Mouse (Mus musculus) C2C12 (cell line): ENCODE data around the gene Gm20683. TPM values are rescaled to one million over a fixed set of nuclear protein-coding genes. Genes with fewer than 3 reads are reported as not detected.

Experiments
- H3K27me3 ChIP-seq: one replicate; pipeline ENCODE4 v1.6.1; 2011; ENCODE audit not compliant: control insufficient read depth, insufficient read depth, insufficient read length
- H3K36me3 ChIP-seq: one replicate; pipeline ENCODE4 v1.6.1; 2011; ENCODE audit not compliant: control insufficient read depth, insufficient read depth
- H3K4me3 ChIP-seq: one replicate; pipeline ENCODE4 v1.5.1; 2011; ENCODE audit warnings: mild to moderate bottlenecking, control low read depth; ENCODE audit not compliant: poor library complexity, insufficient read depth, severe bottlenecking
- H3K79me2 ChIP-seq: one replicate; pipeline ENCODE4 v1.6.1; 2011; ENCODE audit not compliant: control insufficient read depth, insufficient read depth
- H3K79me3 ChIP-seq: one replicate; pipeline ENCODE4 v1.6.1; 2011; ENCODE audit warnings: low read depth, control low read depth
- H3ac ChIP-seq: one replicate; pipeline ENCODE3; 2011; ENCODE audit warnings: low read depth; ENCODE audit not compliant: control insufficient read depth, insufficient read length
- CEBPB ChIP-seq: IDR thresholded peaks from one replicate; pipeline ENCODE4 v1.6.1; 2011; ENCODE audit warnings: low read depth, mild to moderate bottlenecking, control low read depth, moderate library complexity
- CTCF ChIP-seq: IDR thresholded peaks from one replicate; pipeline ENCODE4 v1.5.1; 2011; ENCODE audit not compliant: control insufficient read depth, insufficient read depth, insufficient read length
- FOSL1 ChIP-seq: IDR thresholded peaks from one replicate; pipeline ENCODE4 v1.8.0; 2011; ENCODE audit warnings: mild to moderate bottlenecking, low read length; ENCODE audit not compliant: poor library complexity, insufficient read depth, severe bottlenecking
- MAX ChIP-seq: IDR thresholded peaks from one replicate; pipeline ENCODE4 v1.6.1; 2011; ENCODE audit warnings: mild to moderate bottlenecking, control low read depth
- MYOD1 ChIP-seq: IDR thresholded peaks from one replicate; pipeline ENCODE4 v1.6.1; 2011; ENCODE audit warnings: low read depth; ENCODE audit not compliant: control insufficient read depth, insufficient read length
- MYOG ChIP-seq: IDR thresholded peaks from one replicate; pipeline ENCODE4 v1.6.1; 2011; ENCODE audit not compliant: control insufficient read depth, insufficient read length; ENCODE audit errors: extremely low read depth
- USF1 ChIP-seq: IDR thresholded peaks from one replicate; pipeline ENCODE4 v1.6.1; 2011; ENCODE audit warnings: low read depth, mild to moderate bottlenecking, control low read depth, moderate library complexity
- polyA plus RNA-seq: library from polyadenylated mRNA; unstranded; fragments of >200 nt; fragmentation: generic; extraction: Trizol; gene quantifications from one replicate; pipeline ENCODE4 v1.2.1, GENCODE M21; 2012; ENCODE audit warnings: missing spikeins

Gm20683 gene
- polyA plus RNA-seq, 1 experiment: 0.89 TPM

- H3K79me2 ChIP-seq: peaks cover 41% of the 10 kb centered on the region
- H3K79me3 ChIP-seq: peaks cover 19% of the 10 kb centered on the region
- H3K27me3 ChIP-seq: no peaks in the 10 kb centered on the region
- TF ChIP-seq CTCF (no peak), MYOD1 (no peak), MAX (no peak), MYOG (no peak), FOSL1 (no peak), USF1 (no peak), CEBPB (no peak)
- no peak overlapping the region for H3ac ChIP-seq
- peaks cover 24% of the 10 kb centered on the region for H3K36me3 ChIP-seq
- no peak overlapping the region for H3K4me3 ChIP-seq
Observed at GRCm38 (mm10) chr17:25827546-25828222, 13.9 kb downstream of the Gm20683 start.

DNA sequence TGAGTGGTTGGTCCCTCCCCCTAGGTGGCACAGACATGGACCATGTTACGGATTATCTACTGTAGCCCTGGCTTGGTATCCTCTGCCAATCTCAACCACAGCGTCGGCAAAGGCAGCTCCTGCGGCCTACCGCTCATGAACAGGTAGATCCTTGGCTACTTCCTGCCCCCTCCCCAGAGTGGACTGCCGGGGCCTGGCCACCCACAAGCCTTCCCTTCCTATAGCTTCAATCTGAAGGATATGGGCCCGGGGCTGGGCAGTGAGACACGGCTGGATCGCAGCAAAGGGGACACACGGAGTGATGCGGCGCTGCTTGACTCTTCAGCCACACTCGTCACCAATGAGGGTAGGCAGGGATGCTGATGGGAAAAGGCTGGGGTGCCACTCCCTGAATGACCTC, 14.6 kb downstream of the Gm20683 start:
- H3K27me3 ChIP-seq: no peaks in the 10 kb centered on the region
- no peak overlapping the region for H3K4me3 ChIP-seq
- peaks cover 24% of the 10 kb centered on the region for H3K36me3 ChIP-seq
- H3K79me3 ChIP-seq: peaks cover 13% of the 10 kb centered on the region
- peaks cover 34% of the 10 kb centered on the region for H3K79me2 ChIP-seq
- H3ac ChIP-seq: no peak overlapping the region
- TF ChIP-seq MYOD1 (no peak), MYOG (no peak), CEBPB (no peak), USF1 (no peak), CTCF (no peak), MAX (no peak), FOSL1 (no peak)

DNA sequence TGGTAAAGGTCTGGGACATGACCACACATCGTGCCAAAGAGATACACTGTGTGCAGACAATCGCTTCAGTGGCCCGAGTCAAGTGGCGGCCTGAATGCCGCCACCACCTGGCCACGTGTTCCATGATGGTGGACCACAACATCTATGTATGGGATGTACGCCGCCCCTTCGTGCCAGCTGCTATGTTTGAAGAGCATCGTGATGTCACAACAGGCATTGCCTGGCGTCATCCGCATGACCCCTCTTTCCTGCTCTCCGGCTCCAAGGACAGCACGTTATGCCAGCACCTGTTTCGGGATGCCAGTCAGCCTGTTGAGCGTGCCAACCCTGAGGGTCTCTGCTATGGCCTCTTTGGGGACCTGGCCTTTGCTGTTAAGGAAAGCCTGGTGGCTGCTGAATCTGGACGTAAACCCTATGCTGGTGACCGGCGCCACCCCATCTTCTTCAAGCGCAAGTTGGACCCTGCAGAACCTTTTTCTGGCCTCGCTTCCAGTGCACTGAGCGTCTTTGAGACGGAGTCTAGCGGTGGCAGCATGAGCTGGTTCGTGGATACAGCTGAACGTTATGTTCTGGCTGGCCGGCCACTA, 15.5 kb downstream of the Gm20683 start:
- no peaks in the 10 kb centered on the region for H3K27me3 ChIP-seq
- TF ChIP-seq CEBPB (no peak), FOSL1 (no peak), CTCF (no peak), MAX (no peak), MYOD1 (no peak), MYOG (no peak)

DNA sequence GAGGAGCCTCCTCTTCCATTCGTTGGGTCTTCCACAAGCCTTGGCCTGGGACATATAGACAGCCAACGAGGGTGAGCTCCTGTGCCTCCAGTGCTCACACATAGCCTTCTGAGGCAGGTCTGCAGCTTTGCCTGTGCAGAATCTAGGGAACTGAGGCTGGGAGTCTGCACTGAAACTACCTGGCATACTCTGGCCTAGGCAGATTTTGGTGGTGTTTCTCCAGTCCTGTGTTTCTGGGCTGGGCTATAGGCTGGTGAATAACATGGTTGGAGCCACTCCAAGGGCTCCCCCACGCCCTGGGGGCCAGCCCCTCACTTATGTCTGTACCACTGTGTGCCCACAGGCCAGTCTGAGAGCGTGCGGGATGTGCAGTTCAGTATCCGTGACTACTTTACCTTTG, 16.3 kb downstream of the Gm20683 start:
- Histone ChIP-seq H3K4me3 (no peak overlapping the region), H3ac (no peak overlapping the region)

More for the DNA sequence above, 15.5 kb downstream of the Gm20683 start:
- H3K4me3 ChIP-seq: no peak overlapping the region
- peaks cover 25% of the 10 kb centered on the region for H3K79me2 ChIP-seq
- H3K36me3 ChIP-seq: peaks cover 17% of the 10 kb centered on the region
- H3K79me3 ChIP-seq: peaks cover 4% of the 10 kb centered on the region
- no peak overlapping the region for H3ac ChIP-seq

GRCm38 (mm10) chr17:25824362-25825142, 17.0 kb downstream of the Gm20683 start:
- H3K36me3 ChIP-seq: peaks cover 3% of the 10 kb centered on the region
- H3ac ChIP-seq: no peak overlapping the region
- H3K27me3 ChIP-seq: no peaks in the 10 kb centered on the region
- TF ChIP-seq MYOG: no peak
- H3K79me3 ChIP-seq: no peaks in the 10 kb centered on the region
- H3K79me2 ChIP-seq: peaks cover 13% of the 10 kb centered on the region
- no peak overlapping the region for H3K4me3 ChIP-seq

More for the DNA sequence above, 16.3 kb downstream of the Gm20683 start:
- Histone ChIP-seq H3K79me3 (no peaks in the 10 kb centered on the region), H3K36me3 (peaks cover 10% of the 10 kb centered on the region), H3K27me3 (no peaks in the 10 kb centered on the region), H3K79me2 (peaks cover 17% of the 10 kb centered on the region)
- TF ChIP-seq FOSL1 (no peak), CEBPB (no peak), MYOG (no peak), MAX (no peak), CTCF (no peak), MYOD1 (no peak), USF1 (no peak)
